Mouse (Mus musculus): ENCODE results near the gene Tmem104.

The Tmem104 gene

DNA sequence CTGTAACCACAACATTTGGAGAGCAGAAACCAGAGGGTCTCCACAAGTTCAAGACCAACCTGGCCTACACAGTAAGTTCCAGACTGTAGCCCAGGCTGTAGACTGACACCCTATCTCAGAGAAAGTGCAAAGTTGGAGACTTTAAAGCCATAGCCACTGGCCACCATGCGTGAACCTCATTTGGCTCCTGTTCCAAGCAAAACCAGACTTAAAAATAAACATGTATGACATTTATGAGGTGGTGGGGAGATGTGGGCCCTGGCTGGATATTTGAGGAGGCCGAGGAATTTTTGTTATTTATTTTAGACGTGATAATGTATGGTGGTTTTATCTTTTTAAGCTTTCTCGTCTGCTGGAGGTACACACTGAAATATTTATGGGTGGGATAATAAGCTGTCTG, 71.8 kb downstream of the Tmem104 start:
- in situ Hi-C loops (cut with MboI, MseI) = no loop called here

GRCm38 (mm10) chr11:115262954-115263353, 75.7 kb downstream of the Tmem104 start:
- in situ Hi-C loops (cut with MboI, MseI) = no loop called here

GRCm38 (mm10) chr11:115264136-115264861, 77.0 kb downstream of the Tmem104 start:
- in situ Hi-C loops (cut with MboI, MseI) = no loop called here

- in situ Hi-C loops (cut with MboI, MseI) = no loop called here
Observed at GRCm38 (mm10) chr11:115264862-115265668, 77.8 kb downstream of the Tmem104 start.

GRCm38 (mm10) chr11:115265771-115266399, 78.6 kb downstream of the Tmem104 start:
- in situ Hi-C loops (cut with MboI, MseI) = no loop called here

GRCm38 (mm10) chr11:115266400-115266778, 79.1 kb downstream of the Tmem104 start:
- in situ Hi-C loops (cut with MboI, MseI) = no loop called here

DNA sequence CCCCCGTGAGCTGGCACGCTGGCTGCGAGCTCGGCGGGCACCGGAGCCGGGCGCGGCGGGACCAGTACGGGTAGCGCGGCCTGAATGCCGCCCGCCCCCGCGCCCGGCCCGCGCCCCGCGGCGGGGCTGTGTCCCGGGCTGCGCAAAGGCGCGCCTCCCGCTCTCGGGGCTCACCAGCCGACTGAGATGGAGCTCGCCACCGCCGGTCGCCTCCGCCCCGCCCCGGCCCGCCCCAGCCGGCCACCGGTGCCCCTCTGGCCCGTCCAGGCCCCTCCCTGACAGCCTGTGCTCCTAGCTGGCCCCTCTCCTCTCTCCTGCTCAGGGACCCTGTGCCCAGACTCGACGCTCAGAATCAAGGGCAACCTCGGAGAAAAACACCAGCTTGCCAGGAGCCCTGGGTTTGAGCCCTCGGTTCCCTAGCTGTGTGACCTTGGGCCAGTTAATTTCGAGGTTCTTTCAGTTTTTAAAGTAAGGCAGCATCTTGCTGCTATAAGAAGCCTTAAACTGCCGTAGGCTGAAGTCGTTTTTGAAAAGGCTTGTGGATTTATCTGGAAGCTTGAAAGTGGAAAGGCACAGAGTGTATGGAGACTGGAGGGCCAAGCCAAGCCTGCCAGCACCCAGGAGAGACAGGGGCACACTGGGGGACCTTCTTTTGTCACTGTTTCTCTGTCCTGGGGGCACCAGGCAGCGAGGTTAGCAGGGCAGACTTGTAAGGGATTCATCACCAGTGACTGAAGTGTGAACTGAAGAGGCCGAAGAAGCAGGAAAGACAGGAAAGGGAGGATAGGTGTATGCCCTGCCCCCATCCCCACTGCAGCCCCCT, 80.0 kb downstream of the Tmem104 start, which contains the start of gene Grin2c:
TSS of gene Grin2c (minus strand) at position 183 of the 823 bp plus-strand sequence.
- in situ Hi-C loops (cut with MboI, MseI) = no loop called here

DNA sequence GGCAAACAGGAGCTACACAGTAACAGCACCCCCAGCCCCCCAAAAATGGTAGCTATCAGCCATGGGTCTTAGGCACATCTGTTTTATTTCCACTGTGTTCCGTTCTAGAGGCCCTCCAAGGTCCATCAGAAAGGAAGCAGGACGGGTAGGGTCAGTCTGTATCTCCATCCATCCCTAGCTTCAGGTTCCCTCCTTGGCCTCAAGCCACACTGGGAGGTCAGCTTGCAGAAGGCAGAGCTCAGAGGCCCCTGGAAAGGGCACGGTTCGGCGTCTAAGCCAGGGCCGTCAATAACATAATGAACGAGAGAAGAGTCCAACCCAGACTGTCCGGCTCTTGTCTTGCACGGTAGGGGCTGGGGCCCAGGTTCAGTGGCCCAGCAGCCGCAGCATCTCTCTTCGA, 80.7 kb downstream of the Tmem104 start:
- in situ Hi-C loops (cut with MboI, MseI) = no loop called here

DNA sequence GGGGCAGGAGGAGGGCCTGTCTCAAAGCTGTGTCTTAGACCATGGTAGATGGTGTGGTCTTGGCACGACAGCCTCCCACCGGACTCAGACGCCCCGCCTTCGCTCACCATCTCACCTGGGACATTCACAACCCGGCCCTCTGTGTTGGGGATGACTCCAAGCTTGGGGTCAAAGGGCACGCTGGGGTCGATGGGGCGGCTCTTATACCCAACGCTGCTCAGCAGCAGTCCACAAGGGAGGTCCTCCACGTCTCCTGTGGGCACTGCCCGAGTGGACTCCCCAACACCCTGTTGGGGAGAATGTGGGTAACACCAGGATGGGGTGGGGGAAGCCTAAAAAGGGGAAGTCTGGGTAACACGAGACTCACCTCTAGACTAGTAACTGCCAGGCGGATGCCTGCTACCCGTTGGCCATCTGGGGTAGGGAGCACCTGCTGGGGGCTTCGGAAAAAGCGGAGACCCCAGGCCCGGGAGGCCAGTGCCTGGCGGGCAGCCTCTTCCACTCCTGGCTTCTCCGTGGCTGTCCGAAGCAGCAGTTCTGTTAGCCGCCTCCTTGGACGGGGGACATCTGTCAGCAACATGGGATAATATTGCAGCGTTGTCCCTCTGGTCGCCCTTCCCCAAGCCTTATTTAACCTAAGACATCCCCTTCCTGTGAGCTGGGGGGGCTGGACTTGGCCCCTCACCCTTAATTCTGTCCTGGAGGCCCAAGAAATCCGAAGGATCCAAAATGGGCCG, 82.2 kb downstream of the Tmem104 start:
- in situ Hi-C loops (cut with MboI, MseI) = loop anchor here (5.0 to 10.0 kb wide), 2 partner anchors 67 to 105 kb away; partner anchors contain the start of gene Slc9a3r1

- in situ Hi-C loops (cut with MboI, MseI) = loop anchor here (5.0 to 10.0 kb wide), 2 partner anchors 68 to 106 kb away; partner anchors contain the start of gene Slc9a3r1
Observed at GRCm38 (mm10) chr11:115270148-115270861, 83.0 kb downstream of the Tmem104 start.

- in situ Hi-C loops (cut with MboI, MseI) = loop anchor here (5.0 to 10.0 kb wide), 2 partner anchors 69 to 106 kb away; partner anchors contain the start of gene Slc9a3r1
Observed at GRCm38 (mm10) chr11:115271052-115271451, 83.8 kb downstream of the Tmem104 start.

- in situ Hi-C loops (cut with MboI, MseI) = loop anchor here (5.0 to 10.0 kb wide), 2 partner anchors 69 to 107 kb away; partner anchors contain the start of gene Slc9a3r1
Observed at GRCm38 (mm10) chr11:115271481-115271880, 84.2 kb downstream of the Tmem104 start.

DNA sequence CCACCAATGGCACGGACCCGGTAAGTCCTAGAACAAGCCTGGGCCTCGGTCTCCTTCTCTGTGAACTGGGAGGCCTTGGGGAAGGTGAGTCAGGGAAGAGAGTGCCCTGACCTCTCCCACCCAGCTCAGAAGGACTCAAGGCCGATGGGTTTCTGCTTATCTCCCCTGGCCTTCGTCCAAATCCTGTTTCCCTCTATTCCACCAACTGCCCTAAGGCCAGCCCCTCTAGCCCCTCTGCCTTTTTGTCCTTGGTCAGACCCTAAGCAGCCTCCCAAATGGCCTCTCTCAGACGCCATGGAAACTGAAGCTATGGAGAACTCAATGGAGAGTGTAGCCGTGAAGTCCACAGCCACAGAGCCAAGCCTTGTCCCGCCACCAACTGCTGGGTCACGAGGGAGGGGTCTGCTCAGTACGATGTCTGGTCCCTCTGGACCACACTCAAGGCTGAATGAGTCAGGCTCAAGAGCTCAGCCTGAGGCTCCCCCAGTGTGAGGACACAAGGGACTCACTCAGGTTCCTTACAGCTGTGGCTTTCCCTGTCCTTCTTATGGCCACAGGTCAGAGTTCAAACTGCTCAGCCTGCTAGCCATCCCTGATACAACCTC, 85.7 kb downstream of the Tmem104 start:
- in situ Hi-C loops (cut with MboI, MseI) = loop anchor here (5.0 to 10.0 kb wide), 2 partner anchors 71 to 108 kb away; partner anchors contain the start of gene Slc9a3r1

DNA sequence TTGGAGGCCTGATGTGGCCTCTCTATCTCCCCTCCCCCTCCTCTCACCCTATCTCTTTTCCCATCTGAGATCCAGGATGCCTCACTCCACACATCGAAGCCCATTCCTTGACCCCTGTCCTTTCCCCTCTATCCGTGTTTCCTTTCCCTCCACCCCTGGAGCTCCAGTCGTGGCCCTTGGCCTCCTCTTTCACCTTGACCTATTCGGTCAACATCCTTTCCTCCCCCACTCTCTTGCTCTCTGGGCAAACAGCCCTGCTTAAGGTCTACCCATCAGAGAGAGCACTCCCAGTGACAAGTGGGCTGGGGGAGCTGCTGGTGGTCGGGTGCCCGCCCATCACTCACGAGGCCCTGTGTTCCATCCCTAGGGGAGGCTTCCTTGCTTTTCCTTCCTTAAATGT, 86.4 kb downstream of the Tmem104 start:
- in situ Hi-C loops (cut with MboI, MseI) = loop anchor here (5.0 to 10.0 kb wide), 2 partner anchors 71 to 109 kb away; partner anchors contain the start of gene Slc9a3r1

DNA sequence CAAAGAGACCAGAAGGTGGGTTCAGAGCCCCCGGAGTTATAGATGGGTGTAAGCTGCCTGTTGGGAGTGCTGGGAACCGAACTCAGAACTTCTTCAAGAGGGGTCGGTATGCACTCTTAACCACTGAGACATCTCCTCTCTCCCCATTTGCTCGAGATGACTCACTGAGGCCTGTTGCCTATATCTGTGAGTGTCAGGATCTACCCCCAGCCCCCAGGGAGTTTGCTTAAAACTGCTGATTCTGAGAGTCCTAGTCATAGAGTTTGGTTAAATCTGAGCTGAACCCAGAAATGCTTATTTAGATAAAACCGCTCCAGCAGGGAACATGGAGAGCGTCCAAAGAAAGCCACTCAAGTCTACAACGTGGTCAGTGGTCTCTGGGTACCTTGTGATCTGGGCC, 86.9 kb downstream of the Tmem104 start:
- in situ Hi-C loops (cut with MboI, MseI) = loop anchor here (5.0 to 10.0 kb wide), 2 partner anchors 72 to 109 kb away; partner anchors contain the start of gene Slc9a3r1

GRCm38 (mm10) chr11:115274771-115275170, 87.5 kb downstream of the Tmem104 start:
- in situ Hi-C loops (cut with MboI, MseI) = loop anchor here (5.0 to 10.0 kb wide), 2 partner anchors 72 to 110 kb away; partner anchors contain the start of gene Slc9a3r1

GRCm38 (mm10) chr11:115275509-115275908, 88.2 kb downstream of the Tmem104 start:
- in situ Hi-C loops (cut with MboI, MseI) = loop anchor here (10.0 kb wide), 1 partner anchor 111 kb away; the partner anchor contains the start of gene Slc9a3r1

DNA sequence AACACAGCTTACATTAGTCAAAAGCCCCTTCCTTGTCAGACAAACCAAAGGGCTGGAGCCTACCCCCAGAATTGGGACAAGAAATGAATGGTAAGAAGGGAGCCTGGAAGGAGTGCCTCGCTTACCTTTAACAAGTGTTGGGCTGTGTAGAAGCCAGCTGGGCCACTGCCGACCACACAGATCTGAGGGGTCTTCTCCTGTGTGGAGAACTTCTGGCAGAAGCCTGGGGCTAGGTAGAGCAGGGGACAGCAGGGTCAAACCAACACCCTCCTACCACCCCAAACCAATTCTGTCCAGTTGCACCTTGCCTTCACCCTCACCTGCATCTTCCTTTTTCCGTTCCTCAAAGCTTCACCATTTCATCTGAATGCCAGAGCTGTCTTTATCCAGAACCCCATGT, 88.7 kb downstream of the Tmem104 start:
- in situ Hi-C loops (cut with MboI, MseI) = loop anchor here (10.0 kb wide), 1 partner anchor 111 kb away; the partner anchor contains the start of gene Slc9a3r1
